Mouse (Mus musculus) cerebellum, adult 2 months (tissue): Measurements from ENCODE around the gene Dscam.
"Not testable (repeated sequence)": the region's sequence is repeated elsewhere in the genome, so short reads cannot be mapped to it uniquely, and the experiment has no call there.

Experiments
- CTCF ChIP-seq: fragments of 200-500 bp; IDR thresholded peaks from 2 replicates; pipeline ENCODE4 v1.5.1; 2011; ENCODE audit warnings: low read depth, mild to moderate bottlenecking, control low read depth, low read length, moderate library complexity, borderline replicate concordance; ENCODE audit not compliant: insufficient read depth
- POLR2A ChIP-seq: fragments of 200-500 bp; IDR thresholded peaks from 2 replicates; pipeline ENCODE4 v1.6.1; 2011; ENCODE audit warnings: low read length, control low read depth, borderline replicate concordance; ENCODE audit not compliant: insufficient read depth

- not testable (repeated sequence) for TF ChIP-seq CTCF, POLR2A
Observed at GRCm38 (mm10) chr16:96884590-96884989, 286.0 kb downstream of the Dscam start.
